Comparison of ENCODE assay signal across 25 mouse cellular contexts in genomic region chr9:25532105-25532504, GRCm38 (mm10). TPM values are rescaled to one million over a fixed set of nuclear protein-coding genes. Genes with fewer than 3 reads are reported as not detected.
DNase-seq lines count a peak whose midpoint lies in the region; ATAC-seq and TF ChIP-seq lines count a peak whose summit lies in the region.
"Had no signal": no experiment of that assay in that cellular context is flagged by ENCODE, and none has a peak within 500 bp of the region (broad histone marks: within the 10 kb centered on the region; RNA-seq: fewer than 3 reads in every experiment).

No protein-coding gene starts in this region.

- TF ChIP-seq CTCF in bone marrow macrophage, adult 2 months (IDR thresholded peaks at IDR 0.05; ENCODE audit: low read depth, low read length), result no peak

- 3% methylated on average over 3 of the region's 3 CpGs for WGBS in macrophage (ENCODE audit: missing documents)

- DNase-seq in urinary bladder, postnatal 14 days (ENCODE audit: low spot score), result no peak
- no peak for DNase-seq in heart, adult 11 months
- no peak for DNase-seq in layer of hippocampus, postnatal 36 days
- DNase-seq: adrenal gland, adult 8-10 months; adrenal gland, postnatal 36 days; cerebellum, adult 11 months; cerebellum, adult 2 months; cerebellum, adult 9-11 months; cerebellum, postnatal 25 days; forebrain, postnatal 0 days; gastrocnemius, postnatal 25 days; heart, adult 18-20 months; heart, postnatal 10 days; heart, postnatal 36 days had no signal

- peak overlapping the region; percentile 50 for H3K4me3 ChIP-seq in bone marrow macrophage, adult 2 months (ENCODE audit: insufficient read depth, low read length)
- no peak overlapping the region for H3K4me3 ChIP-seq in macrophage (ENCODE audit: inconsistent target)
- H3K4me3 ChIP-seq: embryonic facial prominence, embryonic 12.5 days; embryonic facial prominence, embryonic 15.5 days; heart, embryonic 12.5 days; heart, embryonic 15.5 days; hindbrain, embryonic 12.5 days; hindbrain, embryonic 15.5 days had no signal

- peaks cover 89% of the 10 kb centered on the region for H3K79me2 ChIP-seq in macrophage (ENCODE audit: inconsistent target)

- peaks cover 30% of the 10 kb centered on the region for H3K4me1 ChIP-seq in bone marrow macrophage, adult 2 months (ENCODE audit: control insufficient read depth, insufficient read depth, low read length)

- no peaks in the 10 kb centered on the region for H3K36me3 ChIP-seq in macrophage (ENCODE audit: inconsistent target)
- H3K36me3 ChIP-seq: embryonic facial prominence, embryonic 12.5 days; embryonic facial prominence, embryonic 15.5 days; heart, embryonic 12.5 days; heart, embryonic 15.5 days; hindbrain, embryonic 12.5 days; hindbrain, embryonic 15.5 days had no signal

- ATAC-seq in common myeloid progenitor, adult 5-6 weeks (replicated peaks; ENCODE audit: low read depth, poor library complexity, severe bottlenecking), result 0 out of 2 replicates have a peak, but pooled peaks have one; percentile 39
- ATAC-seq: activated CD4-positive, CD25-positive, alpha-beta regulatory T cell, adult 4 months; forebrain, postnatal 0 days; intestine, postnatal 0 days had no signal

- TF ChIP-seq POLR2A in bone marrow macrophage, adult 2 months (IDR thresholded peaks at IDR 0.05; ENCODE audit: borderline replicate concordance, low read depth, low read length), result no peak

- H3K27ac ChIP-seq in bone marrow macrophage, adult 2 months (ENCODE audit: insufficient read depth, low read depth, low read length), result peak overlapping the region; percentile 92
- peak overlapping the region; percentile 57 for H3K27ac ChIP-seq in macrophage
- H3K27ac ChIP-seq: embryonic facial prominence, embryonic 12.5 days; embryonic facial prominence, embryonic 15.5 days; heart, embryonic 15.5 days; hindbrain, embryonic 12.5 days; hindbrain, embryonic 15.5 days had no signal

RNA-seq across cellular contexts. Expression of gene Eepd1, which starts 50.8 kb away (rescaled TPM):
- 26.6 and 27.2 TPM in 2 replicates for polyA plus RNA-seq in bone marrow macrophage, adult 2 months (2012; ENCODE audit: insufficient read depth, insufficient read length, missing spikeins)
- 3.9 and 4.7 TPM in 2 replicates for total RNA-seq in common myeloid progenitor, adult 5-6 weeks (2017)
- total RNA-seq in macrophage (2018; cell fraction: chromatin; rRNA removed), result 100 to 1,000 TPM in 17 of 26 experiments, 10 to 100 TPM in 8, 1 to 10 TPM in 1; 6.3 to 337 (median 134) TPM
- total RNA-seq in macrophage (2018; cell fraction: cytosol; rRNA removed), result 10 to 100 TPM; 18.6 to 53.9 (median 33.0) TPM
- 100 to 1,000 TPM in 7 of 26 experiments, 10 to 100 TPM in 19; 12.8 to 225 (median 54.1) TPM for total RNA-seq in macrophage (2018; cell fraction: nucleus; rRNA removed)
- 15.4 to 45.8 TPM (median 36.5 TPM) in 3 replicates for polyA plus RNA-seq in macrophage (2018)
- 10 to 100 TPM; 14.5 to 18.0 TPM for total RNA-seq in layer of hippocampus, postnatal 36 days (2021)
